Mouse (Mus musculus): Measurements from ENCODE around the gene Med12l. TPM values are rescaled to one million over a fixed set of nuclear protein-coding genes. Genes with fewer than 3 reads are reported as not detected.
A peak's percentile ranks its signal among the peaks of the same experiment; 100 is the strongest.

Gene Med12l
- polyA plus RNA-seq, 1 experiment from 2014 or later = 4.5 TPM

DNA sequence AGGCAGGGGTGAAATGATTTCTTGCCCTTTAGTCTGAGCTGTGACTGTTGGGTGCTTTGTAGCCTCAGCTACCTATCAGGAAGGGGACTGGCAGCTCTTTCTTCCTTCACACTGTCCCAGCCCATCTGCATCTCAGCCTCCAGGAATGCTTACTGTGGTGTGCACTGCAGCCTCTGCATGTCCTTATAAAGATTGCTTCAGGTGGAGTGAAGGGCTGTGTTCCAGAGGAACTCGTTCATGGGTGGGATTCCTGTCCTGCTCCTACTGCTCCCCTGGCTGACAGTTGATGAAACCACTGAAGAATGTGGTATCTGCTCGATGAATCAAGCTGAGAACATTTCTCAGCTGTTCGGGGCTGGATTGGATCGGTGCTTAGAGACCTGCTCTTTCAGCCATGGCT, 181.7 kb downstream of the Med12l start:
- Histone ChIP-seq H3K4me1 (no peaks in the 10 kb centered on the region), H3K27ac (no peak overlapping the region), H3K4me3 (no peak overlapping the region), H3K4me2 (replicated peaks) (no peak overlapping the region), H3K36me3 (no peaks in the 10 kb centered on the region), H3K9ac (no peak overlapping the region), H3K9me3 (no peaks in the 10 kb centered on the region), H3K27me3 (replicated peaks) (no peaks in the 10 kb centered on the region)
- ATAC-seq (ENCODE audit: low FRiP score, low read depth) = no peak
- 85% methylated on average over 4 of the region's 4 CpGs for WGBS

DNA sequence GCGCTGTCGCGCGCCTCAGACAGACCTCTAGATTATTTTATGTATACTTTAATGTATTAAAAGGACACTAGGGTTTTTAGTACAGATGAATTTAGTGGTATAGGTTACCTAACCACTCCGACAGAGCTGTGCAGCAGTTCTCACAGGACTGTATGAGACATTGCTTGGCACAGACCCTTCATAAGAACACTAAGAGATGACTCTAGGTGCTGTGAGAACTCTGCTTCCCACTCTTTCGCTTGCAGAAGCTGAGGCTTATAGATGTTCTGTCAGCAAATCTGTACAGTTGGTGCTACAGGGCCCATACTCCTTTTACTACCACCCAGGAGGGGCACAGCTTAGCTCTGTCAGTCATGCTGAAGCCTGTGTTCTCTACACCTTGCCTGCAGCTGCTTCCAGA, 186.0 kb downstream of the Med12l start:
- no peak for ATAC-seq (ENCODE audit: low FRiP score, low read depth)
- no peaks in the 10 kb centered on the region for H3K9me3 ChIP-seq
- H3K27me3 ChIP-seq (replicated peaks) = no peaks in the 10 kb centered on the region
- H3K4me1 ChIP-seq = no peaks in the 10 kb centered on the region
- WGBS = 98% methylated on average over 6 of the region's 6 CpGs
- H3K4me3 ChIP-seq = no peak overlapping the region
- H3K4me2 ChIP-seq (replicated peaks) = no peak overlapping the region
- H3K36me3 ChIP-seq = no peaks in the 10 kb centered on the region
- H3K9ac ChIP-seq = no peak overlapping the region
- no peak overlapping the region for H3K27ac ChIP-seq

- Histone ChIP-seq H3K4me3 (no peak overlapping the region), H3K9me3 (no peaks in the 10 kb centered on the region), H3K4me2 (replicated peaks) (no peak overlapping the region), H3K36me3 (no peaks in the 10 kb centered on the region), H3K27ac (no peak overlapping the region), H3K4me1 (no peaks in the 10 kb centered on the region), H3K9ac (no peak overlapping the region), H3K27me3 (replicated peaks) (no peaks in the 10 kb centered on the region)
- no peak for ATAC-seq (ENCODE audit: low FRiP score, low read depth)
- 96% methylated on average over 7 of the region's 7 CpGs for WGBS
These were observed 188.5 kb downstream of the Med12l start for GRCm38 (mm10) chr3:59194099-59194498.

DNA sequence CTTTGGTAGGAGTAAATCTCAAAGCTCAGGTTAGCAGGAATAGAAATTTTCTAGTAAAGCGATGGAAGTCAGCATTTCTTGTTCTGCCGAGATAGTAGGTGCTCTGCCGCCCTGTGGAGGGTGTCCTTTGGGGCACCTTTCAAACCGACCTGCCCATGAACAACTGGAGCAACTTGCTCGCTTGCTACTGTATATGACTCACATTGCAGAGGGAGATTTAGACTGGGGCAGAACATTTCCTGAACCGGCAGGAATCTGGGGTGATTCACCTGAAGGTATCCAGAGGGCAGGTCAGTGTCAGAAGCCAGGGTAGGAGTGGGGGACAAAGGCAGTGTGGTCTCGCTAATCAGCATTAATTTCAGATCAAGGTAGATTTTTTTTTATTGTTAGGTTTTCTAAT, 189.3 kb downstream of the Med12l start, which contains the start of gene Gpr87:
Gene Gpr87 (minus strand): TSS at position 167 of the 400 bp plus-strand sequence.
- Histone ChIP-seq H3K36me3 (no peaks in the 10 kb centered on the region), H3K4me2 (replicated peaks) (no peak within 1 kb of the TSS), H3K9ac (no peak within 1 kb of the TSS), H3K4me1 (no peaks in the 10 kb centered on the region), H3K27ac (no peak within 1 kb of the TSS), H3K27me3 (replicated peaks) (no peaks in the 10 kb centered on the region), H3K4me3 (no peak within 1 kb of the TSS), H3K9me3 (no peaks in the 10 kb centered on the region)
- no peak for ATAC-seq (ENCODE audit: low FRiP score, low read depth)
- 88% methylated on average over 7 of the region's 7 CpGs for WGBS

DNA sequence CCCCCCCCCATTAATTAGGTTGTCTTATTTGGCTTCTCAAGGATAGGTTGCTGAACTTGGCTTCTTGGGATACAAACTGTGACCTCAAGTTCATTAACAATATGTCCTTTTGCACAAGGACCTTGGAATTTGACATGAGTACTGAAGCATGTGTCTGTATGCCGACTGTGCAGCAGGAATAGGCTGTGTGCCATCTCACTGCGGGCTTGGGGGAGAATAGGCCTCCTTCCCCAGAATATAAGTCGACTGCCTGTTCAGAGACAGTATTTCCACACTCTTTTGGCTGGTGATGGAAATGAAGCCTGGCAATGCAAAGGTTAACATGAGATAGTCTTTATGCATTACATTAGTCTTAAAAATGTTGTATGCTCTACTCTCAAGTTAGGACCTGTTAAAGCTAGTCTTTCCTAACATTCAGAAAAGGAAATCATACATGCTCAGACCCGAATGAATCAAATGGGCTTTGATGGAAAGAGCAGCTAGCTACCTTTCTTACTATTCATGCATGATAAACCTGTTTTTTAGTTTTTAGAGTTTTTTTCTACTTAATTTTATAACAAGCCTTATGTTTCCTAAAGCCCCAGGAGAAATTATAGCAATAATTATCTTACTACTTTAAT, 191.8 kb downstream of the Med12l start:
- H3K4me2 ChIP-seq (replicated peaks) = no peak overlapping the region
- no peaks in the 10 kb centered on the region for H3K36me3 ChIP-seq
- H3K9ac ChIP-seq = no peak overlapping the region
- H3K9me3 ChIP-seq = no peaks in the 10 kb centered on the region
- H3K27ac ChIP-seq = no peak overlapping the region
- no peaks in the 10 kb centered on the region for H3K27me3 ChIP-seq (replicated peaks)
- no peaks in the 10 kb centered on the region for H3K4me1 ChIP-seq
- ATAC-seq (ENCODE audit: low FRiP score, low read depth) = no peak
- H3K4me3 ChIP-seq = no peak overlapping the region
- WGBS = 91% methylated on average over 4 of the region's 4 CpGs

DNA sequence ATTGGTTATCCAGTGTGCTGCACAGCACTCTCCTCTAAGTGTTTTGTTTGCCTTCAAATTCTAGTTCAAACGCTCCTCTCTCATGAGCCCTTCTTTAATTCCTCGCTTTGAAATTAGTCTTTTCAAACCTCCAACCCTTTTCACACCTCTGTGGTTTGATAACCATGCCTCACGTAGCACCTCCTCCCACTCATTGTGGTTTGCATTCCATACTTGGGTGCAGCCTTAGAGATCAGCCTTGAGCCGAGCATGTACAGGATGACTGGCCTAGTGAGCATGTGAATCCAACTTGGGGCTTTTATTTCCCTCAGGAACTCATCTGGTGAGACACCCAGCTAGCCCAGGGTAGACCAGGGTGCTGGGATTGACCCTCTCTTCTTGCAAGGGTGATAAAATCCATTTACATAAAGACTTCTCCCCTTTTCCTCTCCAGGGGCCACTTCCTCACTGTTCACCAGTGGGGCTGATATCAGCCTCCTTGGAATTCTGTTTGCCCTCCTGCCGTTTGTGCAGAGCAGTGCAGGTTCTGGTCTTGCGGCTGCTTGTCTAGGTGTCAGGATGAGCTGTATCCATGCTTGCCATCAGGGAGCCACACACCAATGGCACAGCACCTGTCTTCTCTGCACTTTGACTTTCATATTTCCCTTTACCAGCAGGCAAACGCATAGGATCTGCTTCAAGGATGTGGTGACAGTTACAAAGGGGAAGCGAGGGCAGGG, 198.3 kb downstream of the Med12l start:
- 82% methylated on average over 8 of the region's 8 CpGs for WGBS
- no peaks in the 10 kb centered on the region for H3K36me3 ChIP-seq
- no peak for ATAC-seq (ENCODE audit: low FRiP score, low read depth)
- no peaks in the 10 kb centered on the region for H3K27me3 ChIP-seq (replicated peaks)
- H3K4me1 ChIP-seq = no peaks in the 10 kb centered on the region
- H3K9me3 ChIP-seq = no peaks in the 10 kb centered on the region
- no peak overlapping the region for H3K27ac ChIP-seq
- H3K9ac ChIP-seq = no peak overlapping the region
- H3K4me3 ChIP-seq = no peak overlapping the region
- no peak overlapping the region for H3K4me2 ChIP-seq (replicated peaks)

DNA sequence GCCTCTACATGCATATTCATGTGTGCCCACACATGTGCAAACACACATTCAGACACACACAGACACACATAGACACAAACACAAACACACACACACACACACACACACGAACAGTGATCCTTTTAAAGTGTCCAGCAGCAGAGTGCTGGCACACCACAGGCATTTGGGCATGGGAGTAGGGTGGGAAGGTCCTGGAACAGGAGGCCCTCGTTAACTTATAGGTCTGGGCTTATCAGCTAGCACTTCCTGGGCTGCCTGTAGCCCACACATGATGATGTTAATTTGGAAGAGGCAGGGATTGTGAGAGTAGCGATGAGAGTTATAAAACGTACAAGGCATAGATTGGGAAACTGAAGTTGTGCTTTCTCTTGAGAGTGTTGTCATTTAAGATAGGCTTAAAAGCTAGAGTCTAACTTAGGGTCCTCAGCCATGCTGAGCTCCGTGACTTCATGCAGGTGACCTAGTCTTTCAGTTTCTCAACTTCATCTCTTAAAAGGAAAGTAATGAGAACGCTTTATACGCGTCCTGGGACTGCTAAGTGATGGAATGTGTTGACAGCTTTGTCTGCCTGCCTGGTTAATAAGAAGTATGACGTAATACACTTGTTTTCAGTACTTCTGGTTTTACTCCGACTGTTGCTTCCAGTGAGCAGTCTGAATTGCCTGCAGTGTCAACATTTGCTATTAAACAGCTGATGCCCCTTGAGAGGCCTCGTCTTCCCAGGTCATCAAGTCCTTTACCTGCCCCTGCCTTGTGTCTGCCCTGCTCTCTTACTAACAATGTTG, 199.3 kb downstream of the Med12l start:
- ATAC-seq (ENCODE audit: low FRiP score, low read depth) = no peak
- H3K9ac ChIP-seq = no peak overlapping the region
- WGBS = 91% methylated on average over 11 of the region's 11 CpGs
- H3K36me3 ChIP-seq = no peaks in the 10 kb centered on the region
- H3K27me3 ChIP-seq (replicated peaks) = no peaks in the 10 kb centered on the region
- no peak overlapping the region for H3K4me3 ChIP-seq
- H3K27ac ChIP-seq = no peak overlapping the region
- H3K4me1 ChIP-seq = no peaks in the 10 kb centered on the region
- H3K9me3 ChIP-seq = no peaks in the 10 kb centered on the region
- H3K4me2 ChIP-seq (replicated peaks) = no peak overlapping the region

DNA sequence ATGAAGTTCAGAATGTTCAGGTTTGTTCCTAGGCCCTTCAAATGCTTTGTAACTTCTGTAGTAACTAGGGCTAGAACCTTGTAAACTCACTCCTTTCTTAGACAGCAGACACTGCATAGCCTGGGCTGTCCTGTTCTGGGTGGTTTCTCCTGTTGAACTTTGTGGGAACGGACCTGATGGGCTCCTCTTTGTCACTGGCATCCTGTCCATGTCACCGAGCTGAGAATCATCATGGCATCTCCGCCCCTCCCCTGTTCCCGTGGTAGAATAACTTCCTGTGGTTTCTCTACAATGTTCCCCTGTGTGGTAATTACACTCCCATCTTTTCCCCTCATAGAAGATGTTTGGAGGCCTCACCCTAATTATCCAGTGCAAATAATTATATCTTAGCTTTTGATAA, 200.3 kb downstream of the Med12l start:
- no peak overlapping the region for H3K4me2 ChIP-seq (replicated peaks)
- no peak for ATAC-seq (ENCODE audit: low FRiP score, low read depth)
- WGBS = 72% methylated on average over 4 of the region's 4 CpGs
- no peaks in the 10 kb centered on the region for H3K4me1 ChIP-seq
- H3K9ac ChIP-seq = no peak overlapping the region
- H3K9me3 ChIP-seq = no peaks in the 10 kb centered on the region
- no peaks in the 10 kb centered on the region for H3K27me3 ChIP-seq (replicated peaks)
- no peak overlapping the region for H3K27ac ChIP-seq
- no peaks in the 10 kb centered on the region for H3K36me3 ChIP-seq
- no peak overlapping the region for H3K4me3 ChIP-seq

GRCm38 (mm10) chr3:59208650-59209548, 203.3 kb downstream of the Med12l start:
- WGBS = 64% methylated on average over 4 of the region's 4 CpGs
- H3K27me3 ChIP-seq (replicated peaks) = no peaks in the 10 kb centered on the region
- peak; percentile 63 for ATAC-seq (ENCODE audit: low FRiP score, low read depth)

DNA sequence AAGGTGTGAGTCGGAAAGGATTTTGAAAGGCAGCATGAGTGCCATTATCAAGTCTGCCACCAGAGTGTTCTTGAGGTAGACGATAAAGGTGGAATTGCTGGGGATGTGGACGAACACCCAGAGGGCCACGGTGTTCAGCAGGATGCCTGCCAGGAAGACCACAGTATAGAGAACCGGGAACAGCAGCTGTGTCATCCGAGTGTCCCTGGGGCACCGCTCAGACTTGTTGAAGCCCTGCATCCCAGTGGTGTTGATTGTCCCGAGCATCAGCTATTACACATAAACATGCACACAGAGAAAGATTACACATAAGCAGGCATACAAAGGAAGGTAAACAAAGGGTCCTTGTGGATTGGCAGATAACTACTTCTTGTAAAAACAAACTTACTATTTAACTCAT, 204.5 kb downstream of the Med12l start:
- Histone ChIP-seq H3K27me3 (replicated peaks) (no peaks in the 10 kb centered on the region), H3K36me3 (no peaks in the 10 kb centered on the region), H3K9ac (no peak overlapping the region), H3K4me3 (no peak overlapping the region), H3K4me1 (no peaks in the 10 kb centered on the region), H3K9me3 (no peaks in the 10 kb centered on the region), H3K4me2 (replicated peaks) (no peak overlapping the region), H3K27ac (no peak overlapping the region)
- ATAC-seq (ENCODE audit: low FRiP score, low read depth) = no peak
- 84% methylated on average over 8 of the region's 8 CpGs for WGBS

More at GRCm38 (mm10) chr3:59208650-59209548, 203.3 kb downstream of the Med12l start:
- Histone ChIP-seq H3K9ac (no peak overlapping the region), H3K9me3 (no peaks in the 10 kb centered on the region), H3K36me3 (no peaks in the 10 kb centered on the region), H3K4me1 (no peaks in the 10 kb centered on the region), H3K4me3 (no peak overlapping the region), H3K27ac (no peak overlapping the region), H3K4me2 (replicated peaks) (no peak overlapping the region)

GRCm38 (mm10) chr3:59210727-59211126, 205.1 kb downstream of the Med12l start, which contains the start of gene P2ry13:
Gene P2ry13, minus strand, starts transcription at chr3:59210882.
- Histone ChIP-seq H3K4me1 (no peaks in the 10 kb centered on the region), H3K27ac (no peak within 1 kb of the TSS), H3K4me3 (no peak within 1 kb of the TSS), H3K9me3 (no peaks in the 10 kb centered on the region), H3K4me2 (replicated peaks) (no peak within 1 kb of the TSS), H3K36me3 (no peaks in the 10 kb centered on the region), H3K9ac (no peak within 1 kb of the TSS), H3K27me3 (replicated peaks) (no peaks in the 10 kb centered on the region)
- WGBS = 94% methylated on average over 6 of the region's 6 CpGs
- ATAC-seq (ENCODE audit: low FRiP score, low read depth) = no peak

DNA sequence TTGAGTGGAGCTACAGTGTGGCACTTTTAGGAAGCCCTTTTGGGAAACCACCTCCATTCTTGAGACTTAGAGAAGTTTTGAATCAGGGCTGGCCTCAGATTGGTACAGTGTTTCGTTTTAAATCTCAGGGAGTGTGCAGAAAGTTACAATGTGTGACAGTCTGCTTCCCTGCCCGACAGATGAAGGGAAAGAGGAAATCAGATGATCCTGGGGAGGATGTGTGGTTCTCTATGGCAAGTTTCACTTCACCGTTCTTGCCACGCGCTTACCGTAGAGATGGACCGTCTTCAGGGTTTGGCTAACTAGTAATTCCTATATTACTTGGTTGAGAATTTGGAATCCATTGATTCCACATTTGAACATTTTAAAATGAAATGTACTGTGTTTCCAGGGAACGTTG, 206.2 kb downstream of the Med12l start:
- Histone ChIP-seq H3K4me3 (no peak overlapping the region), H3K27ac (no peak overlapping the region), H3K4me2 (replicated peaks) (no peak overlapping the region), H3K27me3 (replicated peaks) (no peaks in the 10 kb centered on the region), H3K36me3 (no peaks in the 10 kb centered on the region), H3K9me3 (no peaks in the 10 kb centered on the region), H3K4me1 (no peaks in the 10 kb centered on the region), H3K9ac (no peak overlapping the region)
- WGBS = 91% methylated on average over 8 of the region's 8 CpGs
- ATAC-seq (ENCODE audit: low FRiP score, low read depth) = no peak

All from neural tube, embryonic 12.5 days (tissue).